Mouse (Mus musculus): ENCODE results near the gene Syt5.

- TF ChIP-seq CTCF (IDR thresholded peaks at IDR 0.05; ENCODE audit: insufficient read depth, low read length) (no peak), POLR2A (IDR thresholded peaks at IDR 0.05; ENCODE audit: borderline replicate concordance, extremely low read depth, low read depth, low read length) (no peak)
Measured at GRCm38 (mm10) chr7:4516332-4517050, 30.9 kb downstream of the Syt5 start, which contains the start of gene Tnnt1.
